Mouse (Mus musculus) embryonic facial prominence, embryonic 10.5 days (tissue): ENCODE data around the gene Tpd52l2. TPM values are rescaled to one million over a fixed set of nuclear protein-coding genes. Genes with fewer than 3 reads are reported as not detected.

Experiments
- DNase-seq: peaks from one replicate; pipeline ENCODE4 v3.0.0-alpha.2; 2017; ENCODE audit warnings: low spot score
- H3K27ac ChIP-seq: fragments of 300-500 bp; sonication (generic); replicated peaks from 2 replicates; pipeline ENCODE4 v1.5.1; 2016; ENCODE audit warnings: mild to moderate bottlenecking
- H3K27me3 ChIP-seq: fragments of 300-500 bp; sonication (generic); replicated peaks from 2 replicates; pipeline ENCODE4 v1.6.1; 2016; ENCODE audit warnings: low read depth, mild to moderate bottlenecking; ENCODE audit not compliant: poor library complexity, severe bottlenecking
- H3K36me3 ChIP-seq: fragments of 300-500 bp; sonication (generic); replicated peaks from 2 replicates; pipeline ENCODE4 v1.6.1; 2016; ENCODE audit warnings: mild to moderate bottlenecking, moderate library complexity
- H3K4me1 ChIP-seq: fragments of 300-500 bp; sonication (generic); 2 replicates; pipeline ENCODE4 v1.6.1; 2016
- H3K4me3 ChIP-seq: fragments of 300-500 bp; sonication (generic); 2 replicates; pipeline ENCODE4 v1.5.1; 2016; ENCODE audit warnings: mild to moderate bottlenecking, moderate library complexity
- H3K9me3 ChIP-seq: fragments of 300-500 bp; sonication (generic); 2 replicates; pipeline ENCODE4 v1.6.1; 2016; ENCODE audit warnings: mild to moderate bottlenecking
- WGBS: fragments of 180-500 bp; shearing (Covaris S2); methylation state at CpG from one replicate; pipeline ENCODE4 v1.1.7; 2016; 5-methylcytosine and 5-hydroxymethylcytosine counted together
- polyA plus RNA-seq: library from polyadenylated mRNA; unstranded; fragments of >200 nt; fragmentation: Nextera tagmentation; extraction: Ambion mirVana; gene quantifications from 2 replicates; pipeline ENCODE4 v1.2.1, GENCODE M21; 2016

The Tpd52l2 gene
- polyA plus RNA-seq, 1 experiment from 2014 or later = 173 TPM

GRCm38 (mm10) chr2:181465423-181465822 lies 31.5 kb upstream of the Tpd52l2 start:
- peaks cover 17% of the 10 kb centered on the region for H3K4me1 ChIP-seq
- peaks cover 19% of the 10 kb centered on the region for H3K27me3 ChIP-seq
- DNase-seq = no peak
- no peak overlapping the region for H3K27ac ChIP-seq
- no peak overlapping the region for H3K4me3 ChIP-seq
- no peaks in the 10 kb centered on the region for H3K36me3 ChIP-seq
- H3K9me3 ChIP-seq = no peaks in the 10 kb centered on the region
- WGBS = 58% methylated on average over 3 of the region's 3 CpGs

DNA sequence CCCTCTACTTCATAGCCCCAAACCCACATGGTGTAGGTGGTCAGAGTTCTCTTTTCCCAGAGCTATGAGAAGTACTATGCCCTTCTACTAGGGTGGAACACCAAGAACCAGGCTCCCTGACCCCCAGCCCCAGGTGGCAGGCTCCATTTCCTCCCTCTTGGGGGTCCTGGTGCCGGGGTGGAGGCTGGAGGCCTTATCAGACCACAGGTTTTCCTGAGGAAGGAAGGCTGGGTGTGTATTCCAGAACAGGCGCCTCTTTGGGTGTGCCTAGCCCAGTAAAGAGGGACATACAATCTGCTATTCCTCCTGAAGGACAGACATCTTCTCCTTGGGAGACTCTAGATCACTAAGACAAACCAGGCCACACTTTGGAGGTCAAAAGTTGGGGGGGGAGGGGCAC lies 26.7 kb upstream of the Tpd52l2 start:
- Histone ChIP-seq H3K4me1 (0 out of 2 replicates have a peak, but pooled peaks cover 4% of the 10 kb centered on the region), H3K27ac (no peak overlapping the region), H3K36me3 (no peaks in the 10 kb centered on the region), H3K9me3 (no peaks in the 10 kb centered on the region), H3K27me3 (no peaks in the 10 kb centered on the region), H3K4me3 (no peak overlapping the region)
- no peak for DNase-seq
- WGBS = 77% methylated on average over 2 of the region's 2 CpGs

- DNase-seq = no peak
- H3K4me1 ChIP-seq = 0 out of 2 replicates have a peak, but pooled peaks cover 4% of the 10 kb centered on the region
- H3K27me3 ChIP-seq = no peaks in the 10 kb centered on the region
- no peak overlapping the region for H3K4me3 ChIP-seq
- WGBS = 58% methylated on average over 5 of the region's 5 CpGs
- H3K36me3 ChIP-seq = no peaks in the 10 kb centered on the region
- no peaks in the 10 kb centered on the region for H3K9me3 ChIP-seq
- H3K27ac ChIP-seq = no peak overlapping the region; the same call in 1 of the 2 replicates
These were observed 25.7 kb upstream of the Tpd52l2 start for GRCm38 (mm10) chr2:181471246-181471645.

DNA sequence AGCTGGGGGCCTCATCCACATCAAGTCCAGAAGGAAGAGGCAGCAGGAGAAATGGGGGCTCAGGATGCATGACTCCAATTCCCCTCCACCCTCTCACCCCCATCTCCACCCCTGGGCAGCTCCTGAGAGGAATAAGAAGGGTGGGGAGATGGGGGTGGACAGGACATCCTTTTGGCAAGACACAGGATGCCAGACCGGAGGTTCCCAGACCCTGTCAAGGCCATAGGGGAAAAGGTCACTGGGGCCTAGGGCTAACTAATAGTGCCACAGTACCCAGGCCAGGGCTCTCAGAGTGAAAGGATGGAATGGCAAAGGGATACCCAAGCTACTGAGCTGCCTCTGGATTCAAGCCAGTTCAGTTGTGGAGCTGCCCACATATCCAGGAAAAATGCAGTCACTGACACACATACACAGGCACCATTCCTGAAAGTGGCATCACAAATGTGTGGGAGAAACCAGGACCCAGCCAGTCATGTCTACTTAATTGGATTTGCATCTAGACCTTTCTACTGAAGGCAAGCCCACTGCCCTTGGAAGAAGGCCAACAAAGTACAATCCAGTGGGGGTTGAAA lies 24.6 kb upstream of the Tpd52l2 start:
- Histone ChIP-seq H3K4me3 (no peak overlapping the region), H3K4me1 (0 out of 2 replicates have a peak, but pooled peaks cover 4% of the 10 kb centered on the region), H3K36me3 (no peaks in the 10 kb centered on the region), H3K27ac (no peak overlapping the region), H3K27me3 (no peaks in the 10 kb centered on the region), H3K9me3 (no peaks in the 10 kb centered on the region)
- no peak for DNase-seq
- WGBS = 49% methylated on average over 1 of the region's 1 CpGs

DNA sequence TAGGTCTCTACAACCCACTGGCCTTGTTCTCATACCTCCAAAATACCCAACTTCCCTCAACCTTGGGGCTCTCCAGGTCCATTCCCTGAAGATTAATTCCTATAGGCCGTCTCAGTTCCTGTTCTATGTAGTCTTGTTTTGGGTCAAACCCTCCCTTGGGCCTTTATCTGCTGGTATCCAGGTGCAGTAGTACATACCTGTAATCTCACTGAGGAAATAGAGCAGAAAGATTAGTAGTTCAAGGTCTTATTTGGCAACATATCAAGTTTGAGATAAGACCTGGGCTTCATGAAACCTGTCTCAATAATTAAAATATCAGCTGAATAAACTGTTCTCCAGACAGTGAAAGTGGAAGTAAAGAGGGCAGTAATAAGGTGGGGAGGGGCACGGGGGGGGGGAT lies 13.8 kb upstream of the Tpd52l2 start:
- no peak overlapping the region for H3K4me3 ChIP-seq
- no peaks in the 10 kb centered on the region for H3K9me3 ChIP-seq
- H3K36me3 ChIP-seq = no peaks in the 10 kb centered on the region
- H3K27ac ChIP-seq = no peak overlapping the region; the same call in 1 of the 2 replicates
- no peak for DNase-seq
- WGBS = 54% methylated on average over 2 of the region's 2 CpGs
- H3K27me3 ChIP-seq = no peaks in the 10 kb centered on the region
- H3K4me1 ChIP-seq = peaks cover 30% of the 10 kb centered on the region

- peaks cover 35% of the 10 kb centered on the region for H3K4me1 ChIP-seq
- H3K4me3 ChIP-seq = 0 out of 2 replicates have a peak overlapping the region, but pooled peaks have one; percentile 0
- DNase-seq = no peak
- H3K9me3 ChIP-seq = no peaks in the 10 kb centered on the region
- no peaks in the 10 kb centered on the region for H3K27me3 ChIP-seq
- H3K27ac ChIP-seq = no peak overlapping the region; the same call in 1 of the 2 replicates
- H3K36me3 ChIP-seq = no peaks in the 10 kb centered on the region
- 31% methylated on average over 7 of the region's 7 CpGs for WGBS
These were observed 13.2 kb upstream of the Tpd52l2 start for GRCm38 (mm10) chr2:181483562-181484318.

- no peak for DNase-seq
- Histone ChIP-seq H3K9me3 (no peaks in the 10 kb centered on the region), H3K27ac (no peak overlapping the region; the same call in 1 of the 2 replicates), H3K36me3 (no peaks in the 10 kb centered on the region), H3K4me3 (no peak overlapping the region), H3K4me1 (peaks cover 37% of the 10 kb centered on the region), H3K27me3 (no peaks in the 10 kb centered on the region)
- 82% methylated on average over 6 of the region's 6 CpGs for WGBS
These were observed 12.3 kb upstream of the Tpd52l2 start for GRCm38 (mm10) chr2:181484456-181485233.

DNA sequence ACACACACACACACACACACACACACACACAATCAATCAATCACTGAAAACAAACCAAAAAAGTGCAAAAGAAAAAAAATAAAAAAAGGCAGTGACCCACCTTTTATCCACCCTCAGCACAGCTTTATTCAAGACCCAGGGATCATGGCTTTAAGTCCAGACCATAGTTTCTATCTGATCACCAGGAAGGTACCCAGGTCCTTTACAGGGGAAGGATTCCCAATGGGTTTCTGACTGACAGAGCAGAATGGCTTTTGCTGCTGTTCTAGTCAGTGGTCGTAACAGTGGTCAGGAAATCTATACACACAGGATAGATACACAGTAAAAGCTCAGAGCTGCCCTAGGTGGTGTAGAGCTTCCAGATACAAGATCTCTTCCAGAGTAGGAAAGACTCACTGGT lies 11.2 kb upstream of the Tpd52l2 start:
- DNase-seq = no peak
- peak overlapping the region; percentile 35; the same call in 1 of the 2 replicates for H3K27ac ChIP-seq
- 29% methylated on average over 1 of the region's 1 CpGs for WGBS

DNA sequence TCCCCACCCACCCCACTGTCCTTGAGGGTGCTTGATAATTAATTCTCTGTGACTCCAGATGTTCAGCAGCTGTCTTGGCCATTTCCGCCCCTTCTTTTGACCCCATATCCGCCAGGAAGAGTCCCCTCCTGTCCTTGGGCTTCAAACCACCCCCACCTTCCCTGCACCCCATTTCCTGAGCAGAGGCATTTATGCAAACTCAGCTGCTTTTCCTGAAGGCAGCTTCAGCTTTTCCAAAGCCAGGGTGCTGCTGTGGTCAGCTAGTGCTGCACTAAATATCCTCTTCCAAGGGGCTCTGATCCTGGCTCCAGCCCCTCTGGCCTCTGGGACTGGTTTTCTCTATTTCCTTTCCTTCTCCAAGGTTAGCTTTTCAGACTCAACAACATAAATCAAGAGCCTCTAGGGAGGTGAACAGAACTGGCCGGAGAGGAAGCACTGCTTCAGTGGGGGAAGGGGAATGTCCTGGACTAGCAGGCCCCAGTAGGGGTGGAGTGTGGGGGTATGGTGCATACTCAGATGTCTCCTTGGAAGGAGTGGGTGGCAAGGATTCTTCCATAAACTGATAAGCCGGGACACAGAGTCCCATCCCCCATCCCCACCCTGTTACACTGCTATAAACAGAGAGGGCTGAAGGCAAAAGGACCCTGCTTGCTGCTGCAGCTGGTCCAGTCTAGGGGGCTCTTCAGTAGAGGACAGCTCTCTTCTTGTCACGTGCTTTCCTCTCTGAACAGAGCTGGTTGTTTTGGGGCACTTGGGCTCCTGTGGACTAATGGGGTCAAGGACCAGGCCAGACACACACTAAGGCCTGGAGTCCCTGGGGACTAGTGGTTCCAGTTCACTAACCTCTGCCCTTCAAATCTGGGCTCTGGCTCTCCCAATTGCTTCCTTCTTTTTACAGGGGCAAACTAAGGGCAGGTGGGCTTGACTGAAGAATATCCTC lies 9.3 kb upstream of the Tpd52l2 start:
- peak overlapping the region; percentile 16; the same call in 1 of the 2 replicates for H3K4me3 ChIP-seq
- WGBS = 20% methylated on average over 5 of the region's 5 CpGs
- no peaks in the 10 kb centered on the region for H3K27me3 ChIP-seq
- H3K9me3 ChIP-seq = no peaks in the 10 kb centered on the region
- H3K36me3 ChIP-seq = no peaks in the 10 kb centered on the region
- peaks cover 37% of the 10 kb centered on the region for H3K4me1 ChIP-seq
- peak; percentile 51 for DNase-seq
- H3K27ac ChIP-seq = peak overlapping the region; percentile 77

More for the DNA sequence above, 11.2 kb upstream of the Tpd52l2 start:
- Histone ChIP-seq H3K9me3 (no peaks in the 10 kb centered on the region), H3K4me1 (peaks cover 37% of the 10 kb centered on the region), H3K36me3 (no peaks in the 10 kb centered on the region), H3K27me3 (no peaks in the 10 kb centered on the region), H3K4me3 (no peak overlapping the region)

DNA sequence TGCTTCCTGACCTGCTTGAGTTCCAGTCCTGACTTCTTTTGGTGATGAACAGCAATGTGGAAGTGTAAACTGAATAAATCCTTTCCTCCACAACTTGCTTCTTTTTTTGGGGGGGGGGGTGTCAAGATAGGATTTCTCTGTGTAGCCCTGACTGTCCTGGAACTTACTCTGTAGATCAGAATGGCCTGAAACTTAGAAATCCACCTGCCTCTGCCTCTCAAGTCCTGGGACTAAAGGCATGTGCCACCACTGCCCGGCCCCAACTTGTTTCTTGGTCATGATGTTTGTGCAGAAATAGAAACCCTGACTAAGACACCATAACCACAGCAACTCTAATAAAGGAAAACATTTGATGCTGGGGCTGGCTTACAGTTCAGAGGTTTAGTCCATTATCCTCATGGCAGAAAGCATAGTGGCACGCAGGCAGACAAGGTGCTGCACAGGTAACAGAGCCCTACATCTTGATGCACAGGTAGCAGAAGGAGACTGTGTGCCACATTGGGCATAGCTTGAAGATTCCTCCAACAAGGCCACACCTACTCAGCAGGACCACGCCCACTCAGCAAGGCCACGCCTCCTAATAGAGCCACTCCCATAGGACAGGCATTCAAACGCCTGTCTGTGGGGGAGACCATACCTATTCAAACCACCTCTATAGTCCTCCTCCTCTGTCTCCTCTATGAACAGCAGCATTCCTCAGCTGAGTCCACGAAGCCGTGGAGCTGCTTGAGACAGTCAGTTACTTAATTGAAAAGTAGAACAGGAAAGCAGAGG lies 5.3 kb upstream of the Tpd52l2 start:
- Histone ChIP-seq H3K4me3 (no peak overlapping the region), H3K27ac (no peak overlapping the region), H3K27me3 (no peaks in the 10 kb centered on the region), H3K36me3 (no peaks in the 10 kb centered on the region), H3K4me1 (peaks cover 27% of the 10 kb centered on the region), H3K9me3 (no peaks in the 10 kb centered on the region)
- 31% methylated on average over 7 of the region's 7 CpGs for WGBS
- DNase-seq = no peak

- H3K36me3 ChIP-seq = no peaks in the 10 kb centered on the region
- H3K4me3 ChIP-seq = no peak overlapping the region
- DNase-seq = no peak
- no peaks in the 10 kb centered on the region for H3K9me3 ChIP-seq
- 54% methylated on average over 3 of the region's 3 CpGs for WGBS
- H3K4me1 ChIP-seq = peaks cover 23% of the 10 kb centered on the region
- no peaks in the 10 kb centered on the region for H3K27me3 ChIP-seq
- H3K27ac ChIP-seq = no peak overlapping the region
These were observed 4.7 kb upstream of the Tpd52l2 start for GRCm38 (mm10) chr2:181492206-181492605.
